Mouse (Mus musculus) layer of hippocampus, adult 9-10 months (tissue): ENCODE measurements around the gene Kcnd3.

Source experiments
- DNase-seq: peaks from one replicate; pipeline ENCODE4 v3.0.0; 2022; ENCODE audit warnings: low spot score

Kcnd3 gene

DNA sequence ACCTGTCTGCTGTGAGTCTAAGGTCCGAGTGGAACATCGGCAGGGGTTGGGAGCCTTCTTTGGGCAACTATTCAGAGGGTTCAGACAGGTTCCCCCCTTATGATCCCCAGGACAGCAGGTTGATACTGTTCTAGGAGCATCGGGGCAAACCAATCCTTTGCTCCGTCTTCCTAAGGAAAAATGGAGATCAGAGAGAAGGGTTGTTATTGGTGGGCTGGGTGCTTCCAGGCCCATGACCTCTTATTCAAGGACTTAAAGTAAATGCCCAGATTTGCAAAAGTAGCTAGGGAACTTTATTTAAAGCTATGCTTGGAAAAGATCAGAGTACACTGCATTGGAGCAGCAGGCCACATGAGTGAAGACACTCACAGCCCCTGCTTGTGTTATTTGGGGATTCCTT, 69.5 kb downstream of the Kcnd3 start:
- DNase-seq, result no peak

DNA sequence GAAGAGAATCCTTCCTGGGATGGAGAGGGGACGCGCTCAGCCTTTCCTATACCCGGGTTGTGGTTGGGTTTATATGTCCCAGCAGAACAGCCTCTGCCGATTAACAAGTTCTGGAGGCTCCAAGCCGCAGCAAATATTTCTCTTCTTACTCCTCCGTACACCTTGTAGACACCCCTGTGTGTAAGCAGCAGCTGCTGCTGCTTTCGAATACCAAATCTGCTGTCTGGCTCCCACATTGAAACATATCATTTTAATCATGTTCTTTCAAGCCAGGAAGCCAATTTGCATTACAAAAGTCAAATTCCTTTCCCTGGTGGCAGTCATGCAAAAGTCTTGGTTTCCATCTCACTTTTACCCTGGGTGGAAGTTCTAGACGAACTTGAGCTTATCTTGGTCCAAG, 76.7 kb downstream of the Kcnd3 start:
- DNase-seq, result no peak

DNA sequence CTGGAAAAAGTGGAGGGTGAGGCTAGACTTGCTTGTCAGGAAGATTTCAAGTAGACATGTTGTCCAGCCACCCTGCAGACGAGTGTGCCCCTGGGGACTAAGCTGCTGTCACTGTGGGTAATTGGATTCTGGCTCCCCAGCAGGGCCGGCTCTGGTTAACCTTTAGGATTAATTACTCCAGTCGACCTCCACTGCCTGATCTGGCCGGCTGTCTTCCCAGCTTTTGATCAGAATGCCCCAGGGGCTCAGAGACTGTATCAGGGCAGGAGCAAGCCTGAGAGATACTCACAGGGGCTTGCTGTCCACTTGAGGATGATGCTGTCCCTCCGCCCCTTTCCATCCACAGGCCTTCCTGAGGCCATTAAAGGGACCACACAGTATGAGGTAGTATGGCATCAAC, 77.6 kb downstream of the Kcnd3 start:
- DNase-seq, result no peak

DNA sequence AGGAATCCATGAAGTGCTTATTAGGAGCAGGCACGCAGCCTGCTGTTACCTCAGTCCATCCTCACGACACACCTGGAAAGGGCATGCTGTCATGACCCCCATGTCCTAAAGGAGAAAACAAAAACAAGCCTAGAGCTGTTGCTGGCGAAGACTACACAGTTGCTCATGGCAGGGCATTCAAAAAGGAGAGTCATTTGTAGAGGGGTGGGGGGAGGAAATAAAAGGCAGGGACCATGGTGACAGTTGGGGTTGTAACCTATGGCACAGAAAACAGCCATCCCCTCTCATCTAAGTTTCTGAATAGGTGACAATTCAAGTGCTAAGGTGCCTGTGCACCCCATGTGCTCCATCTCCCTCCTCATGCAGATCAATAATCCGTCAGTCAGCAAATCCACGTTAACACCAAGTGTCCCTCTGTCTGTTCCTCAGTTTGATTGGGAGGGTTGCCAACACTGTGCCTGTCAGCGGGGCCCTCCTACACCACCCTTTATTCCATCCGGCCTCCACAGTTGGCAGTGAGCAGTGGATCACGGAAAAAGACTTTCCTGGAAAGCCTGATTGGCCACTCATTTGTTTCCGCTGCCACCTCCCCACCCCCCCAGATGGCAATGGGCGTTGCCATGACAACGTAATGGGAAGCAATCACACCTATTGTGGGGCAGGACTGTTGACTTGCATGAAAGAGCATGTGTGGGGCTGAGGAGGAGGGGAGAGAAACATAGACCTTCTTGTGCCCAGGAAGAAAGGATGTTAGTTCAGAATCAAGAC, 78.4 kb downstream of the Kcnd3 start:
- DNase-seq, result peak; percentile 53

DNA sequence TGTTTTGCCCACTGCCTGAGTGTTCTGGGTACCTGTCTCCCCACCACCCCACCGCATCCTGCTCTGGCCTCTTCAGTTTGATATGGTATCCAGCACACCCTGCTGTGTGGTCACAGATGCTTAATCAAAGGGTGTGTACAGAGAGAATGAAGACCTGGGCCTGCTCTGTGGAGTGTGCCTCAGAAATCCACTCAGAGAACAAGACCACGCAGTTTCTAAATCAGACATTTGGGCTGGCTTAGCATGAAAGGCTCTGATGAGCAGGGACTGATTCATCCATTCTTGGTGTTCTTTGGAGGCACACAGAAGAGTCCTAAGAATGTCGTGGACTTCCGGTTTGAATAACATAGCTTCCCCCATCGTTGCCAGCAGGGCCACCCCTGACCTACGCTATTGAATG, 86.3 kb downstream of the Kcnd3 start:
- no peak for DNase-seq

DNA sequence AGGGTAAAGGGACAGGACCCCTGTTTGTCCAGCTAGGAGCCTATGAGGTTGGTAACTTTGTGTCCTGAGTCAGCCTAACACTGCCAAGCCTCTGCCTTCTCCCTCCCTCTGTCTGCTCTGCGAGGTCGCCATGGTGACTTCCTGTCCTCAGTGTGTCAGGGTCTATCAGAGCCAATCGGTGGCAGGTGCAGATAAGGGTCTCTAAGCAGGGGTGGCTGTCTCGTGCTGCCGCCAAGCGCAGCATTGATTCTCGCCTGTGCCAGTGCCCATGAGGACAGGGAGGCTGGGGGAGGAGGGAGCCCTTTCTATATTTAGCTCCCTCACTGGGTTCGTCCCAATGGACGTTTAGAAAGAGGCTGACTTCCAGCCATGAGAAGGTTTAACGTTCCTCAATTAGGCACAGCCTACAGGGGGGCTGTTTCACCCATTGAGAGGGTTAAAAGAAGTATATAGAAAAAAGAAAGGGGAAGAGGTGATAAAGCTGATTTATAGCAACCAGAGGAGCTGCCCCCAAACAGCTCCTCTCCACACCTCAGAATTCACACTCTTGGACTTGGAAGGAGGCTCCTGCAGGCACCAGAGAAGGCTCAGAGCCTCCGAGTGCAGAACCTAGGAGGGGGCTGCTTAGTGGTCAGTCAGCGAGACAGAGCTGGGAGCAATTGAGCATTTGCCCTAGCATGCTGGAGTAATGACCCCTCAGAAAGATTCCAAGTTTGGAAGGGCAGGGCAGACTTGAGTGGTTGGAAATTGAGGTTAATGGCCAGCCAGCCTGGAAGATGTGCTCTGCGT, 86.9 kb downstream of the Kcnd3 start:
- DNase-seq, result no peak

DNA sequence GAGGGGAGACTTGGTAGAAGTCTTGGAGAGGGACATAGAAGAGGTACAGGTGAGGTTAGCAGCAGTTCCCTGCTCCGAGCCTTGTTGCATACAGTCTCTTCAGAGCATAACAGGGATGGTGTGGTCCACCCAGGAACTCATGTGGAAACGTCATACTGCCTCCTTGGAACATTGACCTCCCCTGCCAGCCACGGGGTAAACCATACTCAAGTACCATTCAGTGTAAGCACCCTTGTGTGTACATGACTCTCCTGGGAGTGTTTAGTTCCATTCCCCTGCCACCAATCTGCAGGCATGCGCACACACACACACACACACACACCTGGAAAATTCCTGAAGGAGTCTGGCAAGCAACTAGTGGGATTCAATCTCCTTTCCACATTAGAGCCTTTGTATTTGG, 90.6 kb downstream of the Kcnd3 start:
- DNase-seq, result no peak

DNA sequence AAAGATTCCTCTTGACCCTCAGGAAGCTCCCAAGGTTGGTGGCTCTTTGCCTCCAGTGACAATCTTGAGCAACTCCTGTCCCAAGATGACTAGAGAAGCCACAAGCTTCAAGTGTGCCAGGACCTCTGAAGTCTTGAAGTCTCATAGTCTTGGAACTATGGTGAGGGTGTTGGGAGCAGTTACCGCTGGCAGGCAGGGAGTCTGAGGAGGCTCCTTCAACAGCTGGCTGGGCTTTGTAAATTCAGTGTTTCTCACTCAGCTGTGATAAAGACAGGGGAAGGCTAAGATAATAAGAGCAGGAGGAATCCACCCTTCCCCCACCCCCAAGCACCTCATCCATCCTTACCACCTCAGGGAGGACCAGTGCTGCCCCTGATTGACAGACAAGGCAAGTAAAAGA, 92.0 kb downstream of the Kcnd3 start:
- DNase-seq, result no peak

DNA sequence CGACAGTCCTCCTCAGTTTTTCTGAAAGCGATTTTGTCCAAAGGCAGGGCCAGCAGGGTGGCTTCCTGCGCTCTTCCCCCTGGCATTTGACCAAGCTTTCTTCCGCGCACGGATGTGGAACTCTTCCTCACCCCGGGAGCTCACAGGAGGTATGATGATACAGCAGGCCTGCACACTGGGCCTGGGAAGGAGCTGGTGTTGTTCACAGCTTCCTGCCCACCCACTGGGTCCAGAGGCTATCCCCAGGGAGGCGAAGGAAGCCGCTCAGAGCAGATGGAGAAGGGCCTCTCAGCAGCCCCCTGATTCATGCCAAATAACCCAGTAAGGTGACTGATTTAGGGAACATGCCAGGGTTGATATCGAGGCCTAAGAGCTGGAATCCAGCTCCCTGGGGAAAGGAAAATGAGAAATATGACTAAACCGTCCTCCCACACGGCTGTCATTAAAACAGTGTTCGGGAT, 94.5 kb downstream of the Kcnd3 start:
- no peak for DNase-seq

DNA sequence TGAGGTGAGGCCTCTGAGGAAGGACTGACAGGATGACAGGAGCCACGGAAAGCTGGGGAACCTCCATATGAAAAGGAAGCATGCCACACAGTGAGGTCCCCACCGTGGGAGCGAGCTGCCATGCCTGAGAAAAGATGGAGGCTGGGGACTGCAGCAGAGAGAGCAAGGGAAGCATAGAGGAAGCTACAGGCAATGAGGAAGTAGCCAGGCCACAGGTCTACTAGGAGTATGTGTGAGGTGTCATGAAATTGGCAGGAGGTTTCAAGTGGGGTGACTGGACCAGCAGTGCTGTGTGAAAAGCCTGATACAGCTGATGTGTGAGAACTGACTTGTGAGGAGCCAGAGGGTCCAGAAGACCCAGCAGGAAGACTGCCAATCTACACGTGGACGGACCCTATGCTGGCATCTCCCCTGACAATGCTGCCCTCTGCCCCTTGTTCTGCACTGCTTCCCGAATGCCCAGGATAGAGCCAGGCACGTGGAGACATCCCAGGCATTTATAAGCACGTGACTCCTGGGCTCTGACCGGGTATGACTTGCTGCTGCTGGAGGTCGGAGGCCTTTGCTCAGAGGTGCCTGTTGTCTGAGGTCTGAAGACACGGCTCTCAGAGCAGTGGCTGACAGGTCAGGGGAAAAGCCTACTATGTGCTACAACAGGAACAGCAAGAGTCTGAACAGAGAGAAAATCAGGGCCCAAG, 96.1 kb downstream of the Kcnd3 start:
- no peak for DNase-seq

DNA sequence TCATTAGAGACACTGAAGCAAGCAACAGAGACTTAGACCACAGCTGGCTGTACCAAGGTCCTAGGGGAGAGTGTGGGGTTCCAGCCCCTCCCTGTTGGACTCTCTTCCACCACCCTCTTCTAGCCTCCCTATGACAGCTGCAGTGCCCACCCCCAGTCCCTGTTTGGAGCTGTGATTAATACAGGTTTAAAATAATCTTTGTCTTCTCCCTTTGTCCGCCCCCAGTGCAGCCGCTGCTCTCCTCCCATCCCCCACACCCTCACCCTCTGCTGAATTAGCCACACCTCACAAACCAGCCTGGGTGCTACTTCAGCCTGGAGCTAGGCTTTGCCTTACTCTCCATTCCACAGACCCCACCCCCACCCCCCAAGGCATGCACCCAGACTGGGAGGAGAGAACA, 107.3 kb downstream of the Kcnd3 start:
- DNase-seq, result no peak

DNA sequence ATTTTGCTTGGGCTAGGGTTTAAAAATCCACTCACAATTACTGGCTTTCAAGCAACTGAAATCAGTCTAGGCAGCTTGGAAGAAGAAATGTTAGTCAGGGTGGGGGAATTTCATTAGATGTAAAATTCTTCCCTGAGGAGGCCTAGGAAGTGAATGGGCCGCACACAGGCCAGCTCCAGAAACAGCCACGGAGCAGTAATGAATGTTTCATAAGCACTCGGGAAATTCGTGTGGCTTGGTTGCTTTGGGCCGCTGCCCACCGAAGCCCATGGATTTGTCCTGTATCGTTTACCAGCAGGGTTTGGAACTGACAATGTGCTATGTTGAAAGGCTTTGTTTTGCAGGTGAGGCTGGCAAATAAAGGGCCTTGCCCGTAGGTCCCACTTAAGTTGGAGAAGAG, 114.8 kb downstream of the Kcnd3 start:
- DNase-seq, result no peak

DNA sequence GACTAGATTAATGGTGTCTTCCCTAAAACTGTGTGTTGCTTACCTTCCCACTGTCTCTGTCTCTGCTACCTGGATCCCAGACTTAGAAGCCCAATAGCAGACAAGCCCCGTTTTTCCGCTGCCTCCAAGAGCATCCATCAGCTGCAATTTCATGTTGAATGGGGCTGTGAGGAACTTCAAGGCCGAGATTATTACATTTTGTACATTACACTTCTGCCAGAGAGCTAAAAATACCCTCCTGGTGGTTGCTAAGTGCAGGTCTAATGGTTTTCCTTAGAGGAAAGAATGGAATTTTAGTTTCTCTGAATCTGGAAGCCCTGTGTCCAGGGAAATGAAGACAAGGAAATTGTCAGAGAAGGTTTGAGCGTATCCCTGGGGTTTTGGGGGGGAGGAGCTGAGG, 115.3 kb downstream of the Kcnd3 start:
- no peak for DNase-seq

DNA sequence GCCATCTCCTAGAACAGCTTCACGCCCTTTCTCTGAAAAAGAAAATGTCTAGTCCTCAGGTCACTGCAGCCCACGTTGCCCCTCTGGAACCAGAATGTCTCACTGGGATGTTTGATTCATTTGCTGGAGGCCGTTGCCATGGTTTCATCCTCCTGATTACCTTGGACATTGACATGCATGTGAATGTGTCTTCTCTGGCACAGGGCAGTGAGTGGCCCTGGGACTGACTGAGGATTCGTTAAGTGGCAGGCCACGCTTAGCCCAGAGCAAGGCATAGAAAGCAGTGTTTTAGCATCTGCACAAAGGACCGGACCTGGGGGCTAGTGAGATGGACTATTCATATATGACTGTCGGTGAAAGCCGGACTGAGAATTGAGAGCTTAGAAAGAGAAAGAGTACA, 116.3 kb downstream of the Kcnd3 start:
- DNase-seq, result no peak

DNA sequence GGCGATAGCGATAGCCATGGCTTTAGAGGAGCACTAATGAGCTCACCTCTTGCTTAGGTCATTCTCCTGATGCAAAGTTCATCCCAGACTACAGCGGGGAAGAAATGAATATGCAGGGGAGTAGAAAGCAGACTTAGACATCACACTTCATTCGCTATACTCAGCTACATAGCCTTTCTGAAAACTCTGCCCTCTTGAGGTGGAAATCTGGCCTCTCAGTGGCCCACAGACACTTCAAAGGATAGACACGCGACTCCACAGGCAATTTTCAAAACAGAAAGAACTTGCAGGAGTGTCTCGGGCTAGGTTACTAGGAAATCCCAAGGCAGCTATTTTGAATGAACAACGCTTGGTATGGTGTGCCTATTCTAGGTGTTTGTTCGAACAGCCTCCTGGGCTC, 116.7 kb downstream of the Kcnd3 start:
- DNase-seq, result no peak

DNA sequence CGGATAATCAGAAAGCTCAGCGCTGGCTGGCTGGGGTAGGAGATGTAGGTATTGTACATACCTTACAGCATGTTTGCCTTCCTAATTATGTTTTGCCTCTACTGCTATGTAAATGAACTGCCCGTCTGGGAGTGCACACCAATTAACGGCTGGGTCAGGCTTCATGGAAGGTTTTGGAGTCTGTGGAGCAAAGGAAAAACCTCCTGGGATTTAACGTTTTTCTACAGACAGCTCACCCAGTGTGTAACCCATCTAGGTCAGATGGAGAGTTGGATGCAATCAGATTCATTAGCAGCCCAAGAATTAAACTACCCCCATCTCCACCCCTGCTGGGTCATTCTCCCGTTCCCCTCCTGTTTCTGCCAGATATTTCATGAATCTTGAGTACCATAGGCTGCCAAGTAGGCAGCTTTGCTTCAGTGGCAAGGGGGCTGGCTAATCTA, 117.2 kb downstream of the Kcnd3 start:
- no peak for DNase-seq

DNA sequence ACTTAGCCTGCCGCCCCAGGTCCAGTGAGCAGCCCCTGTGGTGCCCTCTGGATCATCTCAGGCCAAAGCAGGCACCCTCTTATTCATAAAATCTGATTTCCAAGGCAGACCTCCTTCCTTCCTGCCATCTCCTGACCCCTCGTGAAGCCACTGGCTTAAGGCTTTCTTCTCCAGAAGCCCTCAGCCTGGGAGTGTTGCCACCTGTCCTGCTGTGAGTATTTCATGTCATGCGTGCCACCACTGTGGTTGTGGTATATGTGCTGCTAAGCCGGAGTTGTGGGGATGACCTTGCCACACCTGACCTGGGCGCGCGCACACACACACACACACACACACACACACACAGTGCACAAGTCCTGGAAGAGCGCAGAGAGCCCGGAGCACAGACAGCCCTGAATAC, 117.8 kb downstream of the Kcnd3 start:
- DNase-seq, result no peak

DNA sequence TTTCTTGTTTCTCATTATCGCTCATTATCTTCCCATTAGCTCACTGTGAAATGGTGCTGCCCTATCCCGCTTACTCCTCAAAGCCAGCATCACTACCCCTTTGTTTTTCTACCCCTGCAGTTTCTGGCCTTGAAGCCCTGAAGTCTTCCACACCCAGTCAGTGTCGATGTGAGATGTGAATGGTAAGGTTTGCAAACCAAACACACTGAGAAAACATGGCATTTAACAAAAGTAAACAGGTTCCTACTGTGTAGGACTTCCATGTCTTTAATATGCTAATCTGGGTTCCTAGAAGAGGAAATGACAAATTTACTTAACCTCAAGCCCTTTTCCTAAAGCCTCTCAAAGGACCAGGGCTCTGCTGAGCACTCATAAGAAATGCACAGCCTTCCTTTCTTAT, 118.7 kb downstream of the Kcnd3 start:
- DNase-seq, result no peak

DNA sequence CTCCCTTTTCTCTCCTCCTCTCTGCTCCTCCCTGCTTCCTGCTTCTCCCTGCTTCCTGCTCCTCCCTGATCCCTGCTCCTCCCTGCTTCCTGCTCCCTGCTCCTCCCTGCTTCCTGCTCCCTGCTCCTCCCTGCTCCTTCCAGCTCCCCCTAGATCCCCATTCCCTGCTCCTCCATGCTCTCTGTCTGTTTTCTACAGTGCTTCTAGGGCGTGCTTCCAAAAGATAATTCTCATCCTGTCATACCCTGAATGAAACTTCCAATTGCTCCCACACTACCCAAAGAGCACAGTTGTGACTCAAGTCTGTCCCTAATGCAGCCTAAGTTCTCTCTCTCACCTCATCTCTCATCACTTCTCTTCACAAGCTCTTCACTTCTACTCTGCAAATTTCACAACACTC, 119.8 kb downstream of the Kcnd3 start:
- DNase-seq, result no peak

DNA sequence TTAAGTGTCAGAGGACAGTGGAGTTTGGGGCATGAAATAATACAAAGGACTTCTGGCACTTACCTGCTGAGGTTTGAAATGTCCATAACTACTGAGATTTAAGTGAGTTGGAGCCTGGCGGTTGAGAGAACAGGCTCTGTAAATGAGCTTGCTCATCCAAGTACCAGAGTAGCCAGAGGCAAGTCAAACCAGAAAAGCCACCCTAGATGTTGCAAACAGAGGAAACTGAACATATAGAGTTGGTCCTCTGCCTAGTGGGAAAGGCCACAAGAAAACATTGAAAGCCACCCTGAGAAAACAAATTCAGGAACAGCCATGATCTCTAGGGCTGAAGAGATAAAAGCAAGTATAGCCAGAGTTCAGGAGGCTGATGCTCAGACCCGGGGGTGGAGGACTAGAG, 121.0 kb downstream of the Kcnd3 start:
- no peak for DNase-seq

DNA sequence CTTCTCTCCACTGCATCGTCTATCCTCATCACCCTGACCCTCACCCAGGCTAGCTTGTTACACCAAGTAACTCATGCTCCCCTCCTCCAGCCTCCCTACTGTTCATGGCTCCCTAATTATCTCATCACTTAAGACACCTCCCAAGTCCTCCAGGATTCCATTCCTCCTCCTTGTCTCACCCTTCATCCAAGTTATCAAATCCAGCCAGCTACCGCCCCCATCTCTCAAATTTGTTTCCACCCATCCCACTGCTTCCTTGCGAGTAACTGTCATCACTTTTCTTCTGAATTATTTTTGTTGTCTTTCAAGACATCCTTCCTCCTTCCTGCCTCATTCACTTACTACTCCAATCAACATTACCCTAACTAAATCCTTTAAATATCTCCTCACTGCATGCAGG, 126.2 kb downstream of the Kcnd3 start:
- DNase-seq, result no peak

DNA sequence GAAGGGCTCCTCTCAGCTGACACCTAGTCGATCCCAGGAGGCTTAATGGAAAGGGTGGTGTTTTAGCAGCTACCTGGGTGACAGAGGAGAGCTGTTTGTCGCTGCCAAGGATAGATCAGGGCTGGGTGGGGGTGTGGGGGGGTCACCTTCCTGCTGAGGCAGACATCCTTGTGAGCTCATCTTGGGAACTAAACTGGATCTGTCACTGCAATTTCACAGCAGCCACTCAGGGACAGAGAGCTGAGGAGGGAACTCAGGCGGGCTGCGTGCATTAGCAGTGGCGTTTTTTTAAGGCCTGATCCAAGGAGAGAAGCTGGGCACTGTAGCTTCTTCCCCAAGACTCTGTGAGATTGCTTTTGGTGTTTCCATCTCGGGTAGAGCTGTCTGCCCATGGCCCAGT, 129.0 kb downstream of the Kcnd3 start:
- no peak for DNase-seq

DNA sequence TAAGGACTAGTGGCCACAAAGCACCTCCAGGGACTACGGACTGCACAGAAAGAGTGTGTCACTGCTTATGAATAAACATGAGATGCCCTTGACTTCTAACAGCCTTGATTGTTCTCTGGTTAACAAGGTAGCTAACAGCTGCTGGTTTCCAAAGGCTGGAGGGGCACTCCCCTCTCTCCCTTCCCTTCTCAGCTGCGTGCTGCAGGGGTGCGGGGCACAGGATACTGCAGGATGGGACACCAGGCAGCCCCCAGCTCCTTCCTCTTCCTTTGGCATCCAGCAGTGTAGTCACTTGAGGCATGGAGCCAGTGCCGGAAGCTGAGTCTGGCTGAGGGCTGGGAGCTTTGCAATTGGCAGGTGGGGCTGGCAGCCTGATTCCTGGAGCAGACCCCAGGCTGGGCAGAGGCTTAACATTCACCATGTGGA, 133.6 kb downstream of the Kcnd3 start:
- DNase-seq, result no peak
